Mouse (Mus musculus) lung, postnatal 0 days (tissue): ENCODE data around the gene Tpst2. TPM values are rescaled to one million over a fixed set of nuclear protein-coding genes. Genes with fewer than 3 reads are reported as not detected.

Source experiments
- ATAC-seq: fragments of 200-750 bp; cut with Nextera tagmentation; 2 replicates; pipeline ENCODE4 v1.8.0; 2017; ENCODE audit warnings: moderate library complexity
- DNase-seq: peaks from one replicate; pipeline ENCODE4 v3.0.0-alpha.2; 2016; ENCODE audit warnings: low spot score
- H3K27ac ChIP-seq: fragments of 300-500 bp; sonication (generic); 2 replicates; pipeline ENCODE4 v1.5.1; 2014; ENCODE audit warnings: antibody characterized with exemption, mild to moderate bottlenecking, low read length, mixed read lengths
- H3K27me3 ChIP-seq: fragments of 300-500 bp; sonication (generic); replicated peaks from 2 replicates; pipeline ENCODE4 v1.6.1; 2014; ENCODE audit warnings: low read length, mixed read lengths; ENCODE audit not compliant: insufficient read depth
- H3K36me3 ChIP-seq: fragments of 300-500 bp; sonication (generic); 2 replicates; pipeline ENCODE4 v1.6.1; 2014; ENCODE audit warnings: low read length, mixed read lengths; ENCODE audit not compliant: insufficient read depth
- H3K4me1 ChIP-seq: fragments of 300-500 bp; sonication (generic); 2 replicates; pipeline ENCODE4 v1.6.1; 2014; ENCODE audit warnings: antibody characterized with exemption, low read depth, low read length, mixed read lengths; ENCODE audit not compliant: insufficient read depth
- H3K4me2 ChIP-seq: fragments of 300-500 bp; sonication (generic); replicated peaks from 2 replicates; pipeline ENCODE4 v1.6.1; 2014; ENCODE audit warnings: low read depth, mild to moderate bottlenecking, low read length, moderate library complexity, mixed read lengths
- H3K4me3 ChIP-seq: fragments of 300-500 bp; sonication (generic); 2 replicates; pipeline ENCODE4 v1.5.1; 2014; ENCODE audit warnings: low read depth, low read length
- H3K9ac ChIP-seq: fragments of 300-500 bp; sonication (generic); replicated peaks from 2 replicates; pipeline ENCODE4 v1.6.1; 2014; ENCODE audit warnings: low read depth, mild to moderate bottlenecking
- H3K9me3 ChIP-seq: fragments of 300-500 bp; sonication (generic); 2 replicates; pipeline ENCODE4 v1.6.1; 2016; ENCODE audit warnings: low read length, mixed read lengths
- CTCF ChIP-seq: IDR thresholded peaks from 2 replicates; pipeline ENCODE4 v1.5.1; 2016; ENCODE audit warnings: antibody characterized with exemption, mild to moderate bottlenecking
- EP300 ChIP-seq: IDR thresholded peaks from 2 replicates; pipeline ENCODE4 v1.6.1; 2016; ENCODE audit warnings: antibody characterized with exemption, mild to moderate bottlenecking, control low read depth
- WGBS: fragments of 180-500 bp; shearing (Covaris S2); extraction: QIAGEN DNeasy Blood & Tissue Kit; methylation state at CpG from one replicate; pipeline ENCODE4 v1.1.7; 2014; 5-methylcytosine and 5-hydroxymethylcytosine counted together
- polyA plus RNA-seq: library from polyadenylated mRNA; unstranded; fragments of >200 nt; fragmentation: Nextera tagmentation; extraction: Ambion mirVana; gene quantifications from 2 replicates; pipeline ENCODE4 v1.2.1, GENCODE M21; 2015

Tpst2 gene
- polyA plus RNA-seq, 1 experiment from 2014 or later, result 106 TPM

- Histone ChIP-seq H3K36me3 (no peaks in the 10 kb centered on the region), H3K9ac (no peak within 1 kb of the TSS), H3K9me3 (no peaks in the 10 kb centered on the region), H3K27me3 (no peaks in the 10 kb centered on the region), H3K4me3 (no peak within 1 kb of the TSS), H3K4me2 (no peak within 1 kb of the TSS), H3K4me1 (peaks cover 4% of the 10 kb centered on the region), H3K27ac (0 out of 2 replicates have a peak within 1 kb of the TSS, but pooled peaks have one; percentile 4)
- 43% methylated on average over 2 of the region's 2 CpGs for WGBS
- DNase-seq (no peak), ATAC-seq (no peak)
- no peak for TF ChIP-seq CTCF
Measured at GRCm38 (mm10) chr5:112252400-112252799, 24.1 kb upstream of the Tpst2 start, which contains the start of gene Cryba4. Cryba4 (minus strand) TSS chr5:112252518.

- H3K9me3 ChIP-seq, result no peaks in the 10 kb centered on the region
- ATAC-seq (peak; percentile 77), DNase-seq (peak; percentile 50)
- H3K9ac ChIP-seq, result no peak overlapping the region
- no peak overlapping the region for H3K4me3 ChIP-seq
- H3K36me3 ChIP-seq, result no peaks in the 10 kb centered on the region
- H3K27me3 ChIP-seq, result no peaks in the 10 kb centered on the region
- TF ChIP-seq EP300, result peak; percentile 75
- no peak for TF ChIP-seq CTCF
- no peak overlapping the region for H3K27ac ChIP-seq
- no peak overlapping the region for H3K4me2 ChIP-seq
- 32% methylated on average over 8 of the region's 8 CpGs for WGBS
- peaks cover 4% of the 10 kb centered on the region for H3K4me1 ChIP-seq
Measured at GRCm38 (mm10) chr5:112253169-112253568, 23.3 kb upstream of the Tpst2 start.

- TF ChIP-seq CTCF, result no peak
- no peak for TF ChIP-seq EP300
- Histone ChIP-seq H3K36me3 (no peaks in the 10 kb centered on the region), H3K27me3 (no peaks in the 10 kb centered on the region), H3K27ac (0 out of 2 replicates have a peak overlapping the region, but pooled peaks have one; percentile 14), H3K9me3 (no peaks in the 10 kb centered on the region), H3K4me2 (no peak overlapping the region), H3K4me3 (no peak overlapping the region), H3K4me1 (peaks cover 4% of the 10 kb centered on the region), H3K9ac (no peak overlapping the region)
- DNase-seq (no peak), ATAC-seq (0 out of 2 replicates have a peak, but pooled peaks have one; percentile 11)
- 40% methylated on average over 7 of the region's 7 CpGs for WGBS
Measured at GRCm38 (mm10) chr5:112254282-112254806, 22.1 kb upstream of the Tpst2 start.

GRCm38 (mm10) chr5:112255426-112255825 is 21.1 kb upstream of the Tpst2 start, which contains the start of gene Crybb1:
Crybb1 (plus strand) TSS chr5:112255815.
- H3K4me2 ChIP-seq, result no peak within 1 kb of the TSS
- DNase-seq, result no peak
- H3K4me3 ChIP-seq, result no peak within 1 kb of the TSS
- H3K36me3 ChIP-seq, result no peaks in the 10 kb centered on the region
- ATAC-seq, result no peak
- WGBS, result 47% methylated on average over 3 of the region's 3 CpGs
- TF ChIP-seq EP300 (no peak), CTCF (no peak)
- H3K27ac ChIP-seq, result no peak within 1 kb of the TSS
- no peaks in the 10 kb centered on the region for H3K9me3 ChIP-seq
- no peak within 1 kb of the TSS for H3K9ac ChIP-seq
- no peaks in the 10 kb centered on the region for H3K27me3 ChIP-seq
- H3K4me1 ChIP-seq, result peaks cover 4% of the 10 kb centered on the region

GRCm38 (mm10) chr5:112256457-112256856 is 20.0 kb upstream of the Tpst2 start:
- Histone ChIP-seq H3K4me2 (no peak overlapping the region), H3K27me3 (no peaks in the 10 kb centered on the region), H3K36me3 (no peaks in the 10 kb centered on the region), H3K9ac (no peak overlapping the region), H3K27ac (no peak overlapping the region), H3K4me3 (no peak overlapping the region), H3K9me3 (no peaks in the 10 kb centered on the region), H3K4me1 (peaks cover 4% of the 10 kb centered on the region)
- ATAC-seq (no peak), DNase-seq (no peak)
- TF ChIP-seq EP300, result no peak
- TF ChIP-seq CTCF, result no peak
- WGBS, result 71% methylated on average over 9 of the region's 9 CpGs

GRCm38 (mm10) chr5:112257896-112258295 is 18.6 kb upstream of the Tpst2 start:
- H3K27me3 ChIP-seq, result no peaks in the 10 kb centered on the region
- H3K9ac ChIP-seq, result no peak overlapping the region
- H3K9me3 ChIP-seq, result no peaks in the 10 kb centered on the region
- no peak overlapping the region for H3K4me3 ChIP-seq
- no peak overlapping the region for H3K4me2 ChIP-seq
- peaks cover 4% of the 10 kb centered on the region for H3K4me1 ChIP-seq
- no peak for ATAC-seq
- WGBS, result 80% methylated on average over 3 of the region's 3 CpGs
- DNase-seq, result no peak
- H3K36me3 ChIP-seq, result no peaks in the 10 kb centered on the region
- no peak overlapping the region for H3K27ac ChIP-seq
- TF ChIP-seq CTCF (no peak), EP300 (no peak)
